Mouse (Mus musculus) CD4-positive, CD25-positive, alpha-beta regulatory T cell, adult 4 months (primary cell): ENCODE data around the gene Olfr330. TPM values are rescaled to one million over a fixed set of nuclear protein-coding genes. Genes with fewer than 3 reads are reported as not detected.
"Not testable (repeated sequence)": the region's sequence is repeated elsewhere in the genome, so short reads cannot be mapped to it uniquely, and the experiment has no call there.

ENCODE experiments used
- ATAC-seq: one replicate; pipeline ENCODE4 v1.8.0; 2017
- polyA plus RNA-seq, 2 experiments: library from polyadenylated mRNA; unstranded; fragments of 100-300 nt; shearing (Covaris generic); gene quantifications; one replicate each; pipeline ENCODE4 v1.2.1; 2017

Gene Olfr330
- not detected for polyA plus RNA-seq

- ATAC-seq: not testable (repeated sequence)
Observed at GRCm38 (mm10) chr11:58534736-58535135, at the start of gene Olfr330. TSS of gene Olfr330 (minus strand) at chr11:58534836.

DNA sequence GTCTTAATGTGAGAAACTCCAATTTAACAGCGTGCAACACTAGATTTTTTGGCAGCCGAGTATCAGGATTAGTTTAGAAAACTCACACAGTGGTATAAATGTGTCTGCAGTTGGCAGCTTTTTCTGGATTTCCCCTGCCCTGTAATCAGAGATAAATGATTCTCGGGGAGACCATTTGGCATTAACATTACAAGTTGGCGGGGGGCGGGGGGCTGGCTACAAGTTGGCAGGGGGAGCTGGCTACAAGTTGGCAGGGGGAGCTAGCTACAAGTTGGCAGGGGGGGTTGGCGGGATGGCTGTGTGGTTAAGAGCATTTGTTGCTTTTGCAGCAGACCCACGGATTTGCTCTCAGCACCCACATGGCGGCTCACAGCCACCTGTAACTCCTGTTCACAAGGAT is 44.0 kb upstream of the Olfr330 start:
- ATAC-seq: no peak

DNA sequence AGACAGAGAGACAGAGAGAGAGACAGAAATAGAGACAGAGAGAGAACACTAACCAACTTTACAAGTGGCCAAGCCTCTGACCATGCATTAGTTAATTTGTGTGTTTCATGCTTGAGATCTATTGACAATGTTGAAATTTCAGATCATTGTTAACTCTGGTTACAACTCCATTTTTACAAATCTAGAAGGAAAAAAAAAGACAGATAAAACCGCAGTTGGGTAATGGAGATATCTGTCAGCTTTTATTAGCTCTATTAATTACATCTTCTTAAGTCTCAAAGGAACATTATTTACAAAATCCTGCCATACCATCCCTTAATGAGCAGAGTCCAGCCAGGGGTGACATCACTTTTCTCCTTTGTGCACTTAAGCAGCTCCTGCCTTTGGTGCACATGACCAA is 42.8 kb upstream of the Olfr330 start, which contains the start of gene Olfr325:
Olfr325 (plus strand) TSS at position 301 of the 400 bp plus-strand sequence.
- no peak for ATAC-seq

DNA sequence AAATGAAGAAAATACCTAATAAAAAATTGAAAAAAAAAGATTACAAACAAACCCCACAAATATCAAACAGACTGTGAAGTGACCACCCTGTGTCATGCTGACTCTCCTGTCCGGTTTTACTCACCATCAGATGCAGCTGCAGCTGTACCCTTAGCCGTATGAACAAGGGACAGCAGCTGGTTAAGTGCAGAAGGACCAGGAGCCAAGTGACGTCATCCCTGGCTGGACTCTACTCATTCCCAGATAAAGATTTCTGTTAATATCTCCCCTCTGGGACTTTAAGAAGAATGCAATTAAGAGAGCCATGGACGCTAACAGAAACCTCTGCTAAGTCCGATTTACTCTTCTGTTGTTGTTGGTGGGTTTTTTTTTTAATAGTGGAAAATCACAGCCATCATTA is 35.8 kb upstream of the Olfr330 start, which contains the start of gene Olfr224:
Olfr224 (minus strand) TSS at position 149 of the 400 bp plus-strand sequence.
- no peak for ATAC-seq

DNA sequence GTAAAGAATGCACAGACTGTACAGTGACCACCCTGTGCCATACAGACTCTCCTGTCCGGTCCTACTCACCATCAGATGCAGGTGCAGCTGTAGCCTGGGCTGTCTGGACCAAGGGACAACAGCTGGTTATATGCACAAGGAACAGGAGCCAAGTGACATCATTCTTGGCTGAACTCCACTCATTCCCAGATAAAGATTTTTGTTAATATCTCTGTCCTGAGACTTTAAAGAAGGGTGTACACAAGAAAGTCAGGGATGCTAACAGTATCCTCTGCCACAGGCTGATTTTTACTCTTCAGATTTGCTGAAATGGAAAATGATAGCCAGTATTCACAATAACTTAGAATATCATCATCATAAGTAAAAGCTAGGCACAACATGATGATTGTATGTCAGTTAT is 20.9 kb upstream of the Olfr330 start, which contains the start of gene Olfr328:
Olfr328 (minus strand) TSS at position 101 of the 400 bp plus-strand sequence.
- no peak for ATAC-seq

- ATAC-seq: no peak
Observed at GRCm38 (mm10) chr11:58546322-58546721, 11.7 kb upstream of the Olfr330 start, which contains the start of gene Olfr329-ps. TSS of gene Olfr329-ps (minus strand) at chr11:58546422.

GRCm38 (mm10) chr11:58519756-58520155 is 14.9 kb downstream of the Olfr330 start:
- not testable (repeated sequence) for ATAC-seq

DNA sequence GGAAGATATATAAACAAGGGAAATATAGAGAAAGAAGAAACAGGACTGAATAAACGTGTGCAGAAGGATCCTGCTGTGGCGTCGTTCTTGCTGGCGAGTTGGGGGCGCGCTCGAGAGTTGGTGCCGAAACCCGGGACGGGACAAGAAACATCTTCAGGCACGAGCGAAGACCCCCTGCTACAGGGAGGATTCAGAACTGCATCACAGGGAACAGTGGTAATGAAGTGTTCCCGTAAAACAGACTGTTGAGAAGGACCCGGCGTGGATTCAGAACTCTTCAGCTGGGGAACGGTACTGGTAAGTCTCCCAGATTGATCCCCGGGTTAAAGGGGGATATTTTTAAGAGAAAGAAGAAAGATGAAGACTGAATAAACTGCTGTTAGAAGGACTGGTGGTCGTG is 15.7 kb downstream of the Olfr330 start:
- ATAC-seq: not testable (repeated sequence)

GRCm38 (mm10) chr11:58509058-58509457 is 25.6 kb downstream of the Olfr330 start:
- not testable (repeated sequence) for ATAC-seq

DNA sequence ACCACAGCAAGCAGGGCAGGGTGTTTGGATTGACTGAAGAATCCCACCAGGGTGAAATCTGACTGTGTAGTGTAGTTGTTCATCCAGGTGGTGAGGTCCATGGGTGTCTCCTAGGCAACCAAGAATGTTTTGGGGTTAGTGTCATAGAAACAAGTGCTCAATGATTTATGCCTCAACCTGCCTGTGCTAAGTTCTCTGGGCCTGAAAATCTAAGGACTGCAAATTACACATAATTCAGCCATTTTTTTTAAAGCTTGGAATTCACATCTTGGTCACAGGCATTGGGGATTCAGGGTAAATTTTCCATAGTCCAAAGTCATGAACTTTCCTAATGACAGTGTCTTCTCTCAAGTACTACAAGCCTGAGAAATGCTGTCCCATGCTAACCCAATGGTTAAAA is 32.2 kb downstream of the Olfr330 start, which contains the start of gene Olfr331:
Olfr331 (minus strand) TSS at position 101 of the 400 bp plus-strand sequence.
- ATAC-seq: not testable (repeated sequence)

- ATAC-seq: no peak
Observed at GRCm38 (mm10) chr11:58499290-58499689, 35.3 kb downstream of the Olfr330 start.

GRCm38 (mm10) chr11:58498761-58499160 is 35.9 kb downstream of the Olfr330 start:
- no peak for ATAC-seq

- ATAC-seq: no peak
Observed at GRCm38 (mm10) chr11:58492455-58492854, 42.2 kb downstream of the Olfr330 start, which contains the start of gene Olfr332. TSS of gene Olfr332 (minus strand) at chr11:58492555.

Other genes with a start within 250 kb of the Olfr330 start
- 10 to 100 TPM; 10.7 TPM for gene Zfp692, start 227.8 kb downstream of the Olfr330 start, polyA plus RNA-seq
- 10 to 100 TPM; 37.0 to 46.8 TPM for gene Zfp672, start 204.5 kb downstream of the Olfr330 start, polyA plus RNA-seq
- 1 to 10 TPM; 5.3 to 6.3 TPM for gene Sh3bp5l, start 204.1 kb downstream of the Olfr330 start, polyA plus RNA-seq
- not detected for gene Lypd8, start 155.8 kb downstream of the Olfr330 start, polyA plus RNA-seq
- not detected for gene 1810065E05Rik, start 113.7 kb downstream of the Olfr330 start, polyA plus RNA-seq
- not detected for gene Gm12253, start 102.3 kb downstream of the Olfr330 start, polyA plus RNA-seq
- not detected for gene Lypd9, start 81.9 kb downstream of the Olfr330 start, polyA plus RNA-seq
- not detected for gene Olfr30, start 72.6 kb downstream of the Olfr330 start, polyA plus RNA-seq
- gene Olfr332, start 42.3 kb downstream of the Olfr330 start, polyA plus RNA-seq: under 1 TPM in 1 of 2 experiments, not detected in 1; 0.23 TPM
- gene Olfr331, start 32.3 kb downstream of the Olfr330 start, polyA plus RNA-seq: not detected
- not detected for gene Olfr329-ps, start 11.6 kb upstream of the Olfr330 start, polyA plus RNA-seq
- not detected for gene Olfr328, start 20.8 kb upstream of the Olfr330 start, polyA plus RNA-seq
- under 1 TPM in 1 of 2 experiments, not detected in 1; 0.36 TPM for gene Olfr224, start 35.7 kb upstream of the Olfr330 start, polyA plus RNA-seq
- gene Olfr325, start 42.9 kb upstream of the Olfr330 start, polyA plus RNA-seq: not detected
- not detected for gene Olfr324, start 60.3 kb upstream of the Olfr330 start, polyA plus RNA-seq
- not detected for gene 2210407C18Rik, start 81.2 kb upstream of the Olfr330 start, polyA plus RNA-seq
- gene Olfr323, start 95.7 kb upstream of the Olfr330 start, polyA plus RNA-seq: not detected
- gene Trim58, start 105.6 kb upstream of the Olfr330 start, polyA plus RNA-seq: not detected
- gene Olfr322, start 123.9 kb upstream of the Olfr330 start, polyA plus RNA-seq: not detected
- not detected for gene Olfr320, start 146.3 kb upstream of the Olfr330 start, polyA plus RNA-seq
- not detected for gene Olfr319, start 164.3 kb upstream of the Olfr330 start, polyA plus RNA-seq
- gene Olfr318, start 189.2 kb upstream of the Olfr330 start, polyA plus RNA-seq: not detected
- not detected for gene Olfr317, start 204.4 kb upstream of the Olfr330 start, polyA plus RNA-seq
- not detected for gene Olfr316, start 217.9 kb upstream of the Olfr330 start, polyA plus RNA-seq
- gene Olfr315, start 238.4 kb upstream of the Olfr330 start, polyA plus RNA-seq: not detected
- not detected for gene Olfr314, start 248.1 kb upstream of the Olfr330 start, polyA plus RNA-seq